Mouse (Mus musculus): ENCODE measurements around the gene Ankrd27.
"Not testable (repeated sequence)": the region's sequence is repeated elsewhere in the genome, so short reads cannot be mapped to it uniquely, and the experiment has no call there.

The Ankrd27 gene

GRCm38 (mm10) chr7:35586055-35586905, at the start of gene Ankrd27:
TSS of gene Ankrd27 (plus strand) at chr7:35586244.
- peak; percentile 99 for DNase-seq

DNA sequence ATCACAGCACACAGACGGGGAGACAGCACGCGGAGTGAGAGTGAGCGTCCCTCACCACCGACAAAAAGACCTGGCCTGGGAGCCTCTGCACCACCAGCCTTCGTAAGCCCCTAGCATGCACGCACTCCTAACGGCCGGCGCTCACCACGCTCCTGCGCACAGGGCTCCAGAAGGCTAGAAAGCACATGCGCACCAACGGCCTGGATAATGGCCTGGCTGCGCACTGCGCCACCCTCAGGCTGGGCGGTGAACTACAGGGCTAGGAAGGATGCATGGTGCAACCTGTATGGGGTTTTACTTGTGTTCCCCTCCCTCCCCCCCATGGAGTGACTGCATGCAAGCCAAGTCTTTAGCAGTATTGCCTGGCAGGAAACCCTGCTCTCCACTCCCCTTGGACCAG, 48.5 kb upstream of the Ankrd27 start, which contains the start of gene Tdrd12:
Gene Tdrd12 (minus strand): TSS at position 184 of the 400 bp plus-strand sequence.
- no peak for DNase-seq

- DNase-seq = peak; percentile 78
These were observed 40.2 kb upstream of the Ankrd27 start for GRCm38 (mm10) chr7:35545881-35546280.

GRCm38 (mm10) chr7:35553751-35554604, 32.1 kb upstream of the Ankrd27 start:
- peak; percentile 32 for DNase-seq

- peak; percentile 71 for DNase-seq
These were observed 31.4 kb upstream of the Ankrd27 start for GRCm38 (mm10) chr7:35554605-35555175.

- DNase-seq = peak; percentile 95
These were observed 30.5 kb upstream of the Ankrd27 start for GRCm38 (mm10) chr7:35555224-35556204.

DNA sequence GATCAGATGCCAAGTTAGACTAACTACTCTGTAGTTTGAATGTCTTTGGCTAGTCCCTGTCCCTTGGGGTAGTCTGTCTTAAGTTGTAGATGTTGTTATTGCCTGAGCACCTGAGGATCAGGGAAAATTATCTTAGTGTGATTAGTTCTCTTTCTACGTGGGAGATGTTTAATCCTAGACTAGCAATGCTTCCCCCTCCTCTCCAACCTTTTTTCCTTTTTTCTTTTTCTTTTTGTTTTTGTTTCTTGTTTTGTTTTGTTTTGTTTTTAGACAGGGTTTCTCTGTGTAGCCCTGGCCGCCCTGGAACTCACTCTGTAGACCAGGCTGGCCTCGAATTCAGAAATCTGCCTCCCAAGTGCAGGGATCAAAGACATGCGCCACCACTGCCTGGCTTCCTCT, 29.8 kb upstream of the Ankrd27 start, which contains the start of gene Nudt19:
Gene Nudt19 (minus strand): TSS at position 100 of the 399 bp plus-strand sequence.
- DNase-seq = no peak

GRCm38 (mm10) chr7:35556905-35557304, 29.1 kb upstream of the Ankrd27 start:
- no peak for DNase-seq

DNA sequence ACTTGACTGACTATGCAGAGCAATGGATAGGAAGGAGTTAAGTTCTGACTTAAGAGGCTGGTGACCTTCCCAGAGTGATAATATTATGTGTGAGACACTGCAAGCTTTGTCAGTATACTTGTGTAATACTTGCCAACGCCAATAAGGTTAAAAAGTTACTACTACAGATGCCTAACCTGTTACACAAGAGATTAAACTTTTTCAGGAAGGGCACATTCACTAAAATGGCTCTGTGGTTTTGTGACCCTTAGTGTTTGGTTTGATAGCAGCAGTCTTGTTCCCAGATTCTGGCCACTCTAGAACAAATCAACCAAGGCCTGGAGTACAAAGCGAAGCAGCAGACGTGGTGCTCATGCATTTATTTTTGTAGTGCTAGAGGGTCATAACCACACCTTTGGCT, 28.5 kb upstream of the Ankrd27 start:
- no peak for DNase-seq

GRCm38 (mm10) chr7:35558681-35559080, 27.4 kb upstream of the Ankrd27 start:
- DNase-seq = no peak

- no peak for DNase-seq
These were observed 26.2 kb upstream of the Ankrd27 start for GRCm38 (mm10) chr7:35559838-35560237.

GRCm38 (mm10) chr7:35563071-35563470, 23.0 kb upstream of the Ankrd27 start:
- DNase-seq = no peak

- no peak for DNase-seq
These were observed 21.8 kb upstream of the Ankrd27 start for GRCm38 (mm10) chr7:35564067-35564865.

DNA sequence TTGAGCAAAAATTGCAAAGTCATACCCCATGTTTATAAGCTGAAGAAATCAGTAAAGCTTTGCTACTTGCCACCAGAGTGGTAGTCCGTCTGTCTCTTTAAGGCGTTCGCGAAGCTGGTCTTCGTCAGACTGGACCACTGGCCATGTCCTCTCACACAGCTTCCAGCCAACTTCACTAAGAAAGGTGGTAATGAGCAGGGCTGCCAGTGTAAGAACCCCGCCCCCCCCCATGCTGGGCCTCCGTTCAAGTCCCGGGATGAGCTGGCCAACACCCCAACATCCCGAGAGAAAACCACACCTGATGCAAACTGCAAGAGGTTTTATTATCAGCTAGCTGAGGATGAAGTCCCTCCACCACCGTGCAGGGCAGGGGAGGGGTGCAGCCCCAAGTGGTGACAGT, 21.2 kb upstream of the Ankrd27 start:
- DNase-seq = not testable (repeated sequence)

GRCm38 (mm10) chr7:35565965-35566364, 20.1 kb upstream of the Ankrd27 start:
- DNase-seq = not testable (repeated sequence)

GRCm38 (mm10) chr7:35569724-35570123, 16.3 kb upstream of the Ankrd27 start:
- DNase-seq = not testable (repeated sequence)

DNA sequence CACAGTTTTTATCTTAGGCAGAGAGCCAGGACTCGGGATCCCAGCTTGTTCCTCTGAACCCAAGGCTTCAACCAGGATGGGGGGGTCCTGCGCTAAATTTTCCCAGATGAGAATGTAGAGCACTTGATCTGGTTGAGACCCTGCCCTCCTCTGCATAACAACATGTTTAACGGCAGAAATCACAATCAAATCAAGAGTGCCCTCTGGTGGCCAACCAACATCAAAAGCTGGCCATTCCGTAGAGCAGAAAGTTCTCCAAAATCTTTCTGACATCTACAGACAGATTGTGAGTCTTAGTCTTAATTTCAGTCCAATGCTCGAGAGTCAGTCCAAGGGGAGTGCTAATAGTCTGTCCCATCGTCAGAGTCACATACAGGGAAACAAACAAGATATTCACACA, 15.2 kb upstream of the Ankrd27 start:
- DNase-seq = peak; percentile 40

- DNase-seq = peak; percentile 72
These were observed 6.2 kb upstream of the Ankrd27 start for GRCm38 (mm10) chr7:35579849-35580248.

DNA sequence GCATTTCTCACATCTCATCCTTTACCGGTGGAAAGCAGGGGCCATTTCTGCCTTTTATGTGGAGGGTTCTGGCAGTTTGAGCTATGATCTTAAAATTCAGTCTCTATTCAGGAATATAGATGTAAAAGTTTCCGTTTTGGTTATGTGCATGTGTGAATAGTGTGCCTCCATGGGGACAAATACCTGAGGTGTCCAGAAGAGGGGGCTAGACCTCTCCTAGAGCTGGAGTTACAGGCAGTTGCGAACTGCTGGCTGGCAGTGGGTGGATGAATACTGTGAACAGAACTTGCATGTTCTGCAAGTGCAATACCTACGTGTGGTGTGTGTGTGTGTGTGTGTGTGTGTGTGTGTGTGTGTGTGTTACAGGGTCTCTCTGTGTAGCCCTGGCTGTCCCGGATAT, 3.3 kb upstream of the Ankrd27 start:
- DNase-seq = peak; percentile 19

- peak; percentile 77 for DNase-seq
These were observed 2.5 kb upstream of the Ankrd27 start for GRCm38 (mm10) chr7:35583476-35584025.
